Mouse (Mus musculus): ENCODE data around the gene B3galt4.
"Not testable (repeated sequence)": the region's sequence is repeated elsewhere in the genome, so short reads cannot be mapped to it uniquely, and the experiment has no call there.

The B3galt4 gene

GRCm38 (mm10) chr17:33904835-33905234 is 46.5 kb downstream of the B3galt4 start, which contains the start of gene Platr17:
Gene Platr17, plus strand, starts transcription at chr17:33905135.
- DNase-seq (ENCODE audit: low spot score in 2 of 2), result not testable (repeated sequence)

- DNase-seq (ENCODE audit: low spot score in 2 of 2), result not testable (repeated sequence)
Measured at GRCm38 (mm10) chr17:33903911-33904651, 47.2 kb downstream of the B3galt4 start.

GRCm38 (mm10) chr17:33902491-33902890 is 48.8 kb downstream of the B3galt4 start:
- DNase-seq (ENCODE audit: low spot score in 2 of 2), result no peak

GRCm38 (mm10) chr17:33902079-33902478 is 49.2 kb downstream of the B3galt4 start:
- no peak for DNase-seq (ENCODE audit: low spot score in 2 of 2)

GRCm38 (mm10) chr17:33901653-33902052 is 49.6 kb downstream of the B3galt4 start:
- no peak for DNase-seq (ENCODE audit: low spot score in 2 of 2)

GRCm38 (mm10) chr17:33900989-33901314 is 50.3 kb downstream of the B3galt4 start:
- DNase-seq (ENCODE audit: low spot score in 2 of 2), result no peak

GRCm38 (mm10) chr17:33900281-33900988 is 50.9 kb downstream of the B3galt4 start:
- DNase-seq (ENCODE audit: low spot score in 2 of 2), result no peak

All from frontal cortex, postnatal 36 days (tissue).